Mouse (Mus musculus) intestine, postnatal 0 days (tissue): Measurements from ENCODE around the gene Gbx2. TPM values are rescaled to one million over a fixed set of nuclear protein-coding genes. Genes with fewer than 3 reads are reported as not detected.
A peak's percentile ranks its signal among the peaks of the same experiment; 100 is the strongest.

Source experiments
- ATAC-seq: fragments of 200-750 bp; cut with Nextera tagmentation; 2 replicates; pipeline ENCODE4 v1.8.0; 2017; ENCODE audit warnings: mild to moderate bottlenecking, moderate TSS enrichment, moderate library complexity
- H3K27ac ChIP-seq: fragments of 300-500 bp; sonication (generic); 2 replicates; pipeline ENCODE4 v1.5.1; 2014; ENCODE audit warnings: mild to moderate bottlenecking, low read depth, low read length, moderate library complexity
- H3K27me3 ChIP-seq: fragments of 300-500 bp; sonication (generic); replicated peaks from 2 replicates; pipeline ENCODE4 v1.6.1; 2014; ENCODE audit warnings: low read length, mixed read lengths; ENCODE audit not compliant: control insufficient read depth, insufficient read depth
- H3K36me3 ChIP-seq: fragments of 300-500 bp; sonication (generic); 2 replicates; pipeline ENCODE4 v1.6.1; 2014; ENCODE audit warnings: mild to moderate bottlenecking, moderate library complexity; ENCODE audit not compliant: control insufficient read depth, insufficient read depth
- H3K4me1 ChIP-seq: fragments of 300-500 bp; sonication (generic); replicated peaks from 2 replicates; pipeline ENCODE4 v1.6.1; 2014; ENCODE audit warnings: antibody characterized with exemption, low read length, mixed read lengths; ENCODE audit not compliant: control insufficient read depth, insufficient read depth
- H3K4me2 ChIP-seq: fragments of 300-500 bp; sonication (generic); replicated peaks from 2 replicates; pipeline ENCODE4 v1.6.1; 2014; ENCODE audit warnings: low read depth, mild to moderate bottlenecking, moderate library complexity
- H3K4me3 ChIP-seq: fragments of 300-500 bp; sonication (generic); 2 replicates; pipeline ENCODE4 v1.5.1; 2014; ENCODE audit warnings: low read depth, low read length
- H3K9ac ChIP-seq: fragments of 300-500 bp; sonication (generic); 2 replicates; pipeline ENCODE4 v1.6.1; 2014; ENCODE audit warnings: mild to moderate bottlenecking, low read depth, low read length
- H3K9me3 ChIP-seq: fragments of 300-500 bp; sonication (generic); 2 replicates; pipeline ENCODE4 v1.6.1; 2016; ENCODE audit warnings: mixed run types; ENCODE audit not compliant: control insufficient read depth
- CTCF ChIP-seq: sonication (generic); IDR thresholded peaks from 2 replicates; pipeline ENCODE4 v1.5.1; 2016; ENCODE audit warnings: low read depth, mild to moderate bottlenecking, control low read depth, antibody characterized with exemption, moderate library complexity
- WGBS: fragments of 180-500 bp; shearing (Covaris S2); extraction: QIAGEN DNeasy Blood & Tissue Kit; methylation state at CpG from one replicate; pipeline ENCODE4 v1.1.7; 2014; 5-methylcytosine and 5-hydroxymethylcytosine counted together
- polyA plus RNA-seq: library from polyadenylated mRNA; unstranded; fragments of >200 nt; fragmentation: Nextera tagmentation; extraction: Ambion mirVana; gene quantifications from 2 replicates; pipeline ENCODE4 v1.2.1, GENCODE M21; 2015

The Gbx2 gene
- polyA plus RNA-seq, 1 experiment from 2014 or later, result 0.08 TPM

- Histone ChIP-seq H3K4me3 (no peak overlapping the region), H3K27ac (no peak overlapping the region), H3K4me2 (no peak overlapping the region), H3K9me3 (no peaks in the 10 kb centered on the region), H3K36me3 (no peaks in the 10 kb centered on the region), H3K4me1 (no peaks in the 10 kb centered on the region), H3K27me3 (peaks cover 98% of the 10 kb centered on the region), H3K9ac (no peak overlapping the region)
- ATAC-seq, result no peak
- no peak for TF ChIP-seq CTCF
- WGBS, result 10% methylated on average over 6 of the region's 6 CpGs
Measured at GRCm38 (mm10) chr1:89933028-89933427, 2.0 kb upstream of the Gbx2 start.

DNA sequence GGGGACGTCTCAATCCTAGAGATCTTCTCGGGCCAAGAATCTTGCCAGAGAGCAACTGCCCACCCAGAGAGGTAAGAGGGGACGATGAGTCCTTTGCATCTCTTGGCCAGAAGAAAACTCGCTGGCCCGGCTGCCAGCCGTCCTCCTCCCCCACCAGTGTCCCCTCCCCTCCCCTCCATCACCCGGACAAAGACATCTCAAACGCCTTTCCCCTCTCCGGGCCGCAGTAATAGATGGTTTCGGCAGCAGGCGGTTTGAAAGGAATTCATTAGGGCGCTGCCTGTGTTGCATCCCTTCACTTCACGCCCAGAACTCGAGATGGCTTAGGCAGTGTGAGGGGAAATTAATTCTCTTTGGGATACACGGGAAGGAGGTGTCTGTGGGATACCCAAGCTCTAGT is 1.6 kb upstream of the Gbx2 start:
- TF ChIP-seq CTCF, result no peak
- Histone ChIP-seq H3K27me3 (peaks cover 98% of the 10 kb centered on the region), H3K9ac (no peak overlapping the region), H3K9me3 (no peaks in the 10 kb centered on the region), H3K4me2 (no peak overlapping the region), H3K36me3 (no peaks in the 10 kb centered on the region), H3K27ac (no peak overlapping the region), H3K4me3 (no peak overlapping the region), H3K4me1 (no peaks in the 10 kb centered on the region)
- ATAC-seq, result no peak
- 6% methylated on average over 16 of the region's 16 CpGs for WGBS

- WGBS, result 6% methylated on average over 19 of the region's 19 CpGs
- no peaks in the 10 kb centered on the region for H3K36me3 ChIP-seq
- no peak for TF ChIP-seq CTCF
- H3K4me1 ChIP-seq, result no peaks in the 10 kb centered on the region
- peak overlapping the region; percentile 44; the same call in 1 of the 2 replicates for H3K4me3 ChIP-seq
- H3K4me2 ChIP-seq, result 0 out of 2 replicates have a peak overlapping the region, but pooled peaks have one; percentile 6
- peaks cover 98% of the 10 kb centered on the region for H3K27me3 ChIP-seq
- no peaks in the 10 kb centered on the region for H3K9me3 ChIP-seq
- no peak for ATAC-seq
- no peak overlapping the region for H3K9ac ChIP-seq
- H3K27ac ChIP-seq, result no peak overlapping the region
Measured at GRCm38 (mm10) chr1:89932021-89932423, 1.0 kb upstream of the Gbx2 start.

DNA sequence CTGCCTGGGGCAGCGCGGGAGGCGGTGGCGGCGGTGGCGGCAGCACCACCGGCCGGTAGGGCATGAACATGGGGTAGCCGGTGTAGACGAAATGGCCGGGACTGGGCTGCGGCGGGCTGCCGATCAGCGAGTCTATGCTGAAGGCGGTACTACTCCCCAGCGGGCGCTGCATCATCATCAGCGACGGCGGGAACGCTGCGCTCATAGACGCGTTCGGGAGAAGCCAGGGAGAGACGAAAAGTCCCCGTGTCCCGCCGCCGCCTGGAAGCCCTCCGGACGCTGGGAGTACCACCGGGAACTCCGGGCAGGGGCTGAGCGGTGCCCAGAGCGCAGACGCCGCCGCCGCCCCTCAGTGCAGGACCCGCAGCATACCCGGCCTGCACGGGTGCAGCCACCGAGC is 428 bp downstream of the Gbx2 start:
- TF ChIP-seq CTCF, result no peak
- peaks cover 98% of the 10 kb centered on the region for H3K27me3 ChIP-seq

GRCm38 (mm10) chr1:89929721-89930505 is 1.1 kb downstream of the Gbx2 start:
- no peaks in the 10 kb centered on the region for H3K9me3 ChIP-seq
- peak overlapping the region; percentile 44 for H3K4me3 ChIP-seq
- peak overlapping the region; percentile 68 for H3K4me2 ChIP-seq
- H3K27ac ChIP-seq, result no peak overlapping the region
- peaks cover 98% of the 10 kb centered on the region for H3K27me3 ChIP-seq
- no peaks in the 10 kb centered on the region for H3K36me3 ChIP-seq
- H3K9ac ChIP-seq, result no peak overlapping the region
- WGBS, result 1% methylated on average over 55 of the region's 55 CpGs
- ATAC-seq, result no peak
- no peaks in the 10 kb centered on the region for H3K4me1 ChIP-seq
- no peak for TF ChIP-seq CTCF

More for the DNA sequence above, 428 bp downstream of the Gbx2 start:
- no peaks in the 10 kb centered on the region for H3K9me3 ChIP-seq
- under 1% methylated on average over 40 of the region's 45 CpGs for WGBS
- ATAC-seq, result no peak
- H3K27ac ChIP-seq, result no peak overlapping the region
- no peaks in the 10 kb centered on the region for H3K4me1 ChIP-seq
- no peak overlapping the region for H3K9ac ChIP-seq
- peak overlapping the region; percentile 44 for H3K4me3 ChIP-seq
- H3K4me2 ChIP-seq, result peak overlapping the region; percentile 68
- H3K36me3 ChIP-seq, result no peaks in the 10 kb centered on the region

GRCm38 (mm10) chr1:89929181-89929580 is 1.8 kb downstream of the Gbx2 start:
- 13% methylated on average over 6 of the region's 6 CpGs for WGBS
- no peak for TF ChIP-seq CTCF
- H3K27me3 ChIP-seq, result peaks cover 98% of the 10 kb centered on the region
- H3K4me2 ChIP-seq, result peak overlapping the region; percentile 37; the same call in 1 of the 2 replicates
- H3K4me1 ChIP-seq, result no peaks in the 10 kb centered on the region
- H3K9ac ChIP-seq, result no peak overlapping the region
- no peak for ATAC-seq
- no peaks in the 10 kb centered on the region for H3K36me3 ChIP-seq
- peak overlapping the region; percentile 11 for H3K4me3 ChIP-seq
- H3K9me3 ChIP-seq, result no peaks in the 10 kb centered on the region
- H3K27ac ChIP-seq, result no peak overlapping the region
